Mouse (Mus musculus) adipocyte (in vitro differentiated cells): ENCODE data around the gene Gfral.

ENCODE experiments used
- DNase-seq: peaks from one replicate; pipeline ENCODE4 v3.0.0-alpha.2; 2016; ENCODE audit warnings: low spot score

The Gfral gene

GRCm38 (mm10) chr9:76122888-76123287 is 90.6 kb downstream of the Gfral start:
- DNase-seq = peak; percentile 80
